Mouse (Mus musculus) intestine, embryonic 14.5 days (tissue): ENCODE data around the gene Coa4. TPM values are rescaled to one million over a fixed set of nuclear protein-coding genes. Genes with fewer than 3 reads are reported as not detected.
A peak's percentile ranks its signal among the peaks of the same experiment; 100 is the strongest.
"Not testable (repeated sequence)": the region's sequence is repeated elsewhere in the genome, so short reads cannot be mapped to it uniquely, and the experiment has no call there.

ENCODE experiments used
- ATAC-seq: fragments of 200-750 bp; cut with Nextera tagmentation; replicated peaks from 2 replicates; pipeline ENCODE4 v1.8.0; 2017; ENCODE audit warnings: low read depth, moderate number of reproducible peaks, moderate TSS enrichment, moderate library complexity; ENCODE audit not compliant: low FRiP score, low TSS enrichment
- DNase-seq: peaks from one replicate; pipeline ENCODE4 v3.0.0-alpha.2; 2018; ENCODE audit warnings: low spot score
- H3K27ac ChIP-seq: fragments of 300-500 bp; sonication (generic); 2 replicates; pipeline ENCODE4 v1.5.1; 2014; ENCODE audit warnings: low read depth, mild to moderate bottlenecking, control low read depth
- H3K27me3 ChIP-seq: fragments of 300-500 bp; sonication (generic); replicated peaks from 2 replicates; pipeline ENCODE4 v1.6.1; 2014; ENCODE audit warnings: low read length, control low read depth; ENCODE audit not compliant: control insufficient read depth, insufficient read depth
- H3K36me3 ChIP-seq: fragments of 300-500 bp; sonication (generic); 2 replicates; pipeline ENCODE4 v1.6.1; 2014; ENCODE audit warnings: low read length, control low read depth; ENCODE audit not compliant: control insufficient read depth, insufficient read depth
- H3K4me1 ChIP-seq: fragments of 300-500 bp; sonication (generic); replicated peaks from 2 replicates; pipeline ENCODE4 v1.6.1; 2014; ENCODE audit warnings: low read length, control low read depth, mixed read lengths; ENCODE audit not compliant: control insufficient read depth, insufficient read depth
- H3K4me2 ChIP-seq: fragments of 300-500 bp; sonication (generic); 2 replicates; pipeline ENCODE4 v1.6.1; 2014; ENCODE audit warnings: low read length
- H3K4me3 ChIP-seq: fragments of 300-500 bp; sonication (generic); 2 replicates; pipeline ENCODE4 v1.5.1; 2014; ENCODE audit warnings: low read depth, low read length, control low read depth, mixed read lengths
- H3K9ac ChIP-seq: fragments of 300-500 bp; sonication (generic); 2 replicates; pipeline ENCODE4 v1.6.1; 2014; ENCODE audit warnings: mild to moderate bottlenecking, low read length
- H3K9me3 ChIP-seq: fragments of 300-500 bp; sonication (generic); 2 replicates; pipeline ENCODE4 v1.6.1; 2016; ENCODE audit warnings: low read length, control low read depth; ENCODE audit not compliant: control insufficient read depth
- WGBS: fragments of 180-500 bp; shearing (Covaris S2); extraction: QIAGEN DNeasy Blood & Tissue Kit; methylation state at CpG from one replicate; pipeline ENCODE4 v1.1.7; 2014; 5-methylcytosine and 5-hydroxymethylcytosine counted together
- polyA plus RNA-seq: library from polyadenylated mRNA; unstranded; fragments of >200 nt; fragmentation: Nextera tagmentation; extraction: Ambion mirVana; gene quantifications from 2 replicates; pipeline ENCODE4 v1.2.1, GENCODE M21; 2014

Gene Coa4
- polyA plus RNA-seq, 1 experiment from 2014 or later, result 36.9 TPM

GRCm38 (mm10) chr7:100559331-100559730 lies 22.5 kb downstream of the Coa4 start:
- peaks cover 5% of the 10 kb centered on the region; the same call in 1 of the 2 replicates for H3K4me1 ChIP-seq
- no peaks in the 10 kb centered on the region; the same call in 1 of the 2 replicates for H3K36me3 ChIP-seq
- DNase-seq, result no peak
- no peak for ATAC-seq
- no peak overlapping the region for H3K27ac ChIP-seq
- H3K27me3 ChIP-seq, result no peaks in the 10 kb centered on the region
- no peak overlapping the region for H3K4me2 ChIP-seq
- 75% methylated on average over 4 of the region's 4 CpGs for WGBS
- no peak overlapping the region for H3K4me3 ChIP-seq
- no peaks in the 10 kb centered on the region for H3K9me3 ChIP-seq
- no peak overlapping the region for H3K9ac ChIP-seq

GRCm38 (mm10) chr7:100561861-100562587 lies 25.2 kb downstream of the Coa4 start:
- H3K27me3 ChIP-seq, result no peaks in the 10 kb centered on the region
- 76% methylated on average over 11 of the region's 11 CpGs for WGBS
- H3K4me2 ChIP-seq, result no peak overlapping the region
- DNase-seq (no peak), ATAC-seq (no peak)
- no peaks in the 10 kb centered on the region for H3K9me3 ChIP-seq
- H3K27ac ChIP-seq, result no peak overlapping the region
- H3K9ac ChIP-seq, result no peak overlapping the region
- no peak overlapping the region for H3K4me3 ChIP-seq
- peaks cover 9% of the 10 kb centered on the region for H3K36me3 ChIP-seq
- no peaks in the 10 kb centered on the region for H3K4me1 ChIP-seq

GRCm38 (mm10) chr7:100567238-100567637 lies 30.4 kb downstream of the Coa4 start:
- not testable (repeated sequence) for H3K4me2 ChIP-seq, H3K27ac ChIP-seq, H3K4me1 ChIP-seq, H3K9ac ChIP-seq, H3K4me3 ChIP-seq, ATAC-seq, H3K27me3 ChIP-seq, H3K9me3 ChIP-seq
- peaks cover 16% of the 10 kb centered on the region for H3K36me3 ChIP-seq
- peak; percentile 49 for DNase-seq
- WGBS, result 74% methylated on average over 5 of the region's 5 CpGs

- H3K27me3 ChIP-seq, result no peaks in the 10 kb centered on the region
- no peak for ATAC-seq
- no peaks in the 10 kb centered on the region for H3K4me1 ChIP-seq
- H3K9me3 ChIP-seq, result no peaks in the 10 kb centered on the region
- no peak for DNase-seq
- peaks cover 19% of the 10 kb centered on the region for H3K36me3 ChIP-seq
- H3K4me3 ChIP-seq, result no peak overlapping the region
- H3K27ac ChIP-seq, result no peak overlapping the region
- H3K9ac ChIP-seq, result no peak overlapping the region
- no peak overlapping the region for H3K4me2 ChIP-seq
Measured at GRCm38 (mm10) chr7:100569907-100570306, 33.0 kb downstream of the Coa4 start.

- H3K27me3 ChIP-seq, result no peaks in the 10 kb centered on the region
- H3K9me3 ChIP-seq, result no peaks in the 10 kb centered on the region
- H3K4me2 ChIP-seq, result no peak overlapping the region
- WGBS, result 82% methylated on average over 3 of the region's 3 CpGs
- no peaks in the 10 kb centered on the region for H3K4me1 ChIP-seq
- H3K9ac ChIP-seq, result no peak overlapping the region
- no peak overlapping the region for H3K27ac ChIP-seq
- peaks cover 16% of the 10 kb centered on the region for H3K36me3 ChIP-seq
- no peak overlapping the region for H3K4me3 ChIP-seq
- DNase-seq, result no peak
- ATAC-seq, result no peak
Measured at GRCm38 (mm10) chr7:100570930-100571715, 34.3 kb downstream of the Coa4 start.

GRCm38 (mm10) chr7:100572061-100572460 lies 35.2 kb downstream of the Coa4 start:
- no peak overlapping the region for H3K27ac ChIP-seq

GRCm38 (mm10) chr7:100572704-100573103 lies 35.8 kb downstream of the Coa4 start:
- H3K9ac ChIP-seq, result no peak overlapping the region
- no peaks in the 10 kb centered on the region for H3K4me1 ChIP-seq
- 85% methylated on average over 4 of the region's 4 CpGs for WGBS
- no peak overlapping the region for H3K27ac ChIP-seq
- ATAC-seq (no peak), DNase-seq (no peak)
- peaks cover 16% of the 10 kb centered on the region for H3K36me3 ChIP-seq
- H3K4me2 ChIP-seq, result no peak overlapping the region
- no peaks in the 10 kb centered on the region for H3K27me3 ChIP-seq
- no peak overlapping the region for H3K4me3 ChIP-seq
- H3K9me3 ChIP-seq, result no peaks in the 10 kb centered on the region

More at GRCm38 (mm10) chr7:100572061-100572460, 35.2 kb downstream of the Coa4 start:
- ATAC-seq (no peak), DNase-seq (no peak)
- Histone ChIP-seq H3K4me3 (no peak overlapping the region), H3K9ac (no peak overlapping the region), H3K4me1 (no peaks in the 10 kb centered on the region), H3K4me2 (no peak overlapping the region), H3K36me3 (peaks cover 16% of the 10 kb centered on the region), H3K9me3 (no peaks in the 10 kb centered on the region), H3K27me3 (no peaks in the 10 kb centered on the region)
- WGBS, result 82% methylated on average over 4 of the region's 4 CpGs

GRCm38 (mm10) chr7:100578794-100579193 lies 41.9 kb downstream of the Coa4 start:
- H3K4me1 ChIP-seq, result peaks cover 5% of the 10 kb centered on the region; the same call in 1 of the 2 replicates
- H3K27ac ChIP-seq, result no peak overlapping the region
- DNase-seq (no peak), ATAC-seq (no peak)
- no peaks in the 10 kb centered on the region for H3K9me3 ChIP-seq
- H3K4me3 ChIP-seq, result no peak overlapping the region
- no peaks in the 10 kb centered on the region for H3K27me3 ChIP-seq
- 85% methylated on average over 2 of the region's 2 CpGs for WGBS
- H3K4me2 ChIP-seq, result no peak overlapping the region
- H3K9ac ChIP-seq, result no peak overlapping the region
- H3K36me3 ChIP-seq, result peaks cover 3% of the 10 kb centered on the region; the same call in 1 of the 2 replicates
